Mouse (Mus musculus) embryonic fibroblast, embryonic 13.5 days (primary cell): Measurements from ENCODE around the gene Vwa3a.

Experiments
- CTCF ChIP-seq: IDR thresholded peaks from 2 replicates; pipeline ENCODE4 v1.5.1; 2011; ENCODE audit warnings: mild to moderate bottlenecking, control low read depth, low read length, moderate library complexity, borderline replicate concordance; ENCODE audit not compliant: insufficient read depth
- POLR2A ChIP-seq: IDR thresholded peaks from 2 replicates; pipeline ENCODE4 v1.6.1; 2011; ENCODE audit warnings: low read depth, mild to moderate bottlenecking, control low read depth, low read length, moderate library complexity

DNA sequence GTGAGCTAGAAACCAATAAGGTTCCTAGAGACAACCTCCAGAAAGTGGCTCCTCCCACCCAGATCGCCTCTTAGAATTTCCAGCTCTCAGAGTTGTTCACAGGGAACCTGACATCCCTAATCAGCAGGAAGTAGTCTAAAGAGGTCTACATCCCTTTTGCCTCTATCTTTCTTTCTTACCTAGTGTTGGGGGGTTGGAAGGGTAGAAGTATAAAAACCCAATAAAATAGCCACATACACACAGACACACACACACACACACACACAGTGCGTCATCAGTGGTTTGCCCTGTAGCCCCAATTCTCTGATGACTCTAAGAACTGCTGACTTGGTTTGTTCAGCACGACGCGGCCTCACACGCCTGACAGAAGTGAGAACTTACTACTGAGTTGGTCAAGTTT lies 39.5 kb upstream of the Vwa3a start:
- TF ChIP-seq CTCF (no peak), POLR2A (no peak)
